Mouse (Mus musculus) C2C12 (cell line): ENCODE data around the gene Nhlh1. TPM values are rescaled to one million over a fixed set of nuclear protein-coding genes. Genes with fewer than 3 reads are reported as not detected.

ENCODE experiments used
- H3K27me3 ChIP-seq: one replicate; pipeline ENCODE4 v1.6.1; 2011; ENCODE audit not compliant: control insufficient read depth, insufficient read depth, insufficient read length
- H3K36me3 ChIP-seq: one replicate; pipeline ENCODE4 v1.6.1; 2011; ENCODE audit not compliant: control insufficient read depth, insufficient read depth
- H3K4me3 ChIP-seq: one replicate; pipeline ENCODE4 v1.5.1; 2011; ENCODE audit warnings: mild to moderate bottlenecking, control low read depth; ENCODE audit not compliant: poor library complexity, insufficient read depth, severe bottlenecking
- H3K79me2 ChIP-seq: one replicate; pipeline ENCODE4 v1.6.1; 2011; ENCODE audit not compliant: control insufficient read depth, insufficient read depth
- H3K79me3 ChIP-seq: one replicate; pipeline ENCODE4 v1.6.1; 2011; ENCODE audit warnings: low read depth, control low read depth
- H3ac ChIP-seq: one replicate; pipeline ENCODE3; 2011; ENCODE audit warnings: low read depth; ENCODE audit not compliant: control insufficient read depth, insufficient read length
- CEBPB ChIP-seq: IDR thresholded peaks from one replicate; pipeline ENCODE4 v1.6.1; 2011; ENCODE audit warnings: low read depth, mild to moderate bottlenecking, control low read depth, moderate library complexity
- CTCF ChIP-seq: IDR thresholded peaks from one replicate; pipeline ENCODE4 v1.5.1; 2011; ENCODE audit not compliant: control insufficient read depth, insufficient read depth, insufficient read length
- FOSL1 ChIP-seq: IDR thresholded peaks from one replicate; pipeline ENCODE4 v1.8.0; 2011; ENCODE audit warnings: mild to moderate bottlenecking, low read length; ENCODE audit not compliant: poor library complexity, insufficient read depth, severe bottlenecking
- MAX ChIP-seq: IDR thresholded peaks from one replicate; pipeline ENCODE4 v1.6.1; 2011; ENCODE audit warnings: mild to moderate bottlenecking, control low read depth
- MYOD1 ChIP-seq: IDR thresholded peaks from one replicate; pipeline ENCODE4 v1.6.1; 2011; ENCODE audit warnings: low read depth; ENCODE audit not compliant: control insufficient read depth, insufficient read length
- MYOG ChIP-seq: IDR thresholded peaks from one replicate; pipeline ENCODE4 v1.6.1; 2011; ENCODE audit not compliant: control insufficient read depth, insufficient read length; ENCODE audit errors: extremely low read depth
- USF1 ChIP-seq: IDR thresholded peaks from one replicate; pipeline ENCODE4 v1.6.1; 2011; ENCODE audit warnings: low read depth, mild to moderate bottlenecking, control low read depth, moderate library complexity
- polyA plus RNA-seq: library from polyadenylated mRNA; unstranded; fragments of >200 nt; fragmentation: generic; extraction: Trizol; gene quantifications from one replicate; pipeline ENCODE4 v1.2.1, GENCODE M21; 2012; ENCODE audit warnings: missing spikeins

Nhlh1 gene
- polyA plus RNA-seq, 1 experiment: not detected

DNA sequence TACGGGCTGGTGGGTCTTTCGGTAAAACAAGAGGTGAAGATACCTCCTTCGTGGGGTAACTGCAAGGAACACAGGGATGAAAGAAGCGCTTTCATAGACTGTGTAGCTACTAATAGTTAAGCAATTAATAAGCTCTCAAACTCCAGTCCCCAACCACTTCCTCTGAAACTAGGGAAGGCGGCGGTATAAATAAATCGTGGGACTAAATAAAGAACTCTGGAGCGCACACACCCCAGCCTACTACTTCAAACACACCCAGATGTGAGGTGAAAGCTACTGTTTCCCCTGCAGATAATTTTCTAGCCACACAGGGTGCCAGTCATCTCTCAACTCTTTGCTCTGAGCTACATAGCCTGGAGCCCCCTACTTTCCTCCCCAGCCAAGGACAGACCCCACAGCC is 41.3 kb downstream of the Nhlh1 start:
- Histone ChIP-seq H3ac (no peak overlapping the region), H3K79me2 (no peaks in the 10 kb centered on the region), H3K79me3 (no peaks in the 10 kb centered on the region), H3K4me3 (no peak overlapping the region), H3K27me3 (no peaks in the 10 kb centered on the region), H3K36me3 (peaks cover 6% of the 10 kb centered on the region)
- no peak for TF ChIP-seq CTCF
- TF ChIP-seq MAX: no peak
- no peak for TF ChIP-seq USF1
- TF ChIP-seq MYOG: no peak
- no peak for TF ChIP-seq FOSL1
- TF ChIP-seq CEBPB: no peak
- no peak for TF ChIP-seq MYOD1

DNA sequence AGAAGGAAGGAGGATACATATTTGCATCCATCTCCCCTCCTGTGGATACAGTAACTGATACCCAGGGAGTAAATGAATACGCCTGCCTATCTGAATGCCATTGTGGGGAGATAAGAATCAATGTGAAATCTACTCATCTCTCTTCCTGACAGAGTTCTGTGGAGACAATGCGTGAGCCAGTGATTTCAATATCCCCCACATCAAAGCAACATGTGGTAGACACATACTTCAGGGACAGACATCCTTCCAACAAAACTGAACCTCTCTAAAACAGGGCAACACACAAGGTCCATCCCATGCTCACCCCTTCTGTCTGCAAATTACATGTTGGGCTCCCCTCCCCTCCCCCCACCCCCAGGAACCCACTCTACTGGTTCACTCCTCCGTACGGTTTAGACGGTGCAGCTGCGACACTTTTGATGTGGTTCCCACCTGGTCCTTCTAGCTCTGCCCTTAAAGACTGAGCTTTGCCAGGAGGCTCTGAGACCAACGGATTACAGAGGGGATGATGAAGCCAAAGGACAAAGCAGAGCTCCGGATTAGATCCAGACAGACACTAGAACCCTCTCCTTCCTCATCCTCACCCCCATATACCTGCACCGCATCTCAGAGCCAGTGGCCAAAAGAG is 41.9 kb downstream of the Nhlh1 start:
- Histone ChIP-seq H3K4me3 (no peak overlapping the region), H3K27me3 (no peaks in the 10 kb centered on the region), H3K79me2 (no peaks in the 10 kb centered on the region), H3K36me3 (peaks cover 6% of the 10 kb centered on the region), H3ac (no peak overlapping the region), H3K79me3 (no peaks in the 10 kb centered on the region)
- no peak for TF ChIP-seq MYOD1
- no peak for TF ChIP-seq MAX
- no peak for TF ChIP-seq CTCF
- TF ChIP-seq FOSL1: no peak

DNA sequence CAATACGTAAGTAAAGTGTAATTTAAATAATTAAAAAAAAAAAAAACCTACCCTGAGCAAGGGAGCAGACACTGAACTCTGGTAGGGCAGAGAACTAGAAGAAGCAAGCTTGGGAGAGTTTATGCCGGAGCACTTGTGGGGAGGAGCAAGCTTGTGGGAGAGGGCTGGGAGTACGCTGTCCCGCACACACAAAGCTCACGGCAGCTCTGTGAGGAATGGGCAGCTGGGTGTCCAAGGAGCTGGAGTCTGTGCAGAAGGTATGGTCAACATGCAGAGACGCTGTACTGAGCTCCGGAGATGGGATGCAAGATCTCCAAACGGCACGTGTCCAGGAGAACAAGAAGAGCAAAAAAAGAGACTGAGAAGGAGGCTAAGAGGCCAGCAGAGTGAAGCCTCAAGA is 42.6 kb downstream of the Nhlh1 start:
- TF ChIP-seq CEBPB (no peak), MYOD1 (no peak), CTCF (no peak), USF1 (no peak), MAX (no peak), FOSL1 (no peak), MYOG (no peak)
- no peak overlapping the region for H3ac ChIP-seq
- H3K79me3 ChIP-seq: no peaks in the 10 kb centered on the region
- no peaks in the 10 kb centered on the region for H3K79me2 ChIP-seq
- no peak overlapping the region for H3K4me3 ChIP-seq
- peaks cover 6% of the 10 kb centered on the region for H3K36me3 ChIP-seq
- no peaks in the 10 kb centered on the region for H3K27me3 ChIP-seq

DNA sequence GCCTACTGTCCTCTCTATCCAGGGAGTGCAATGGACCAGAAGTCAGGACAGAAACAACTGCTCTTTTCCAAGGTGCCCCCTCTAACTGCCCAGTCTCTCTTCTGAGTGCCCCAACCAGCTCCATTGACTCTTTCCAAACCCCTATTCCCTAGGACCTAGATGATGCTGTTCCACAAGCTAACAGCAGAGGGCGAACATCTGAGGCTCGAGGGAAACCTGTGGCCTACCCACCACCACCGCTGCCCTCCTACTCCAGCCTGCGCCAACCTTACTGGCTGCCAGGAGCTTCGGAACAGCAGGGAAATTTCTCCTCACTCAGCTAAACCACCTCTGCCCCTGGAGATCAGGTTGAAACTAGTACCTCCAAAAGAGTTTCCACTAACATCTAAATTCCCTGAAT is 45.3 kb downstream of the Nhlh1 start:
- Histone ChIP-seq H3K36me3 (peaks cover 6% of the 10 kb centered on the region), H3K79me2 (no peaks in the 10 kb centered on the region), H3K79me3 (no peaks in the 10 kb centered on the region), H3K27me3 (no peaks in the 10 kb centered on the region), H3ac (no peak overlapping the region), H3K4me3 (no peak overlapping the region)
- TF ChIP-seq MYOD1 (no peak), USF1 (no peak), FOSL1 (no peak), MYOG (no peak), CTCF (peak; percentile 62), MAX (no peak)

DNA sequence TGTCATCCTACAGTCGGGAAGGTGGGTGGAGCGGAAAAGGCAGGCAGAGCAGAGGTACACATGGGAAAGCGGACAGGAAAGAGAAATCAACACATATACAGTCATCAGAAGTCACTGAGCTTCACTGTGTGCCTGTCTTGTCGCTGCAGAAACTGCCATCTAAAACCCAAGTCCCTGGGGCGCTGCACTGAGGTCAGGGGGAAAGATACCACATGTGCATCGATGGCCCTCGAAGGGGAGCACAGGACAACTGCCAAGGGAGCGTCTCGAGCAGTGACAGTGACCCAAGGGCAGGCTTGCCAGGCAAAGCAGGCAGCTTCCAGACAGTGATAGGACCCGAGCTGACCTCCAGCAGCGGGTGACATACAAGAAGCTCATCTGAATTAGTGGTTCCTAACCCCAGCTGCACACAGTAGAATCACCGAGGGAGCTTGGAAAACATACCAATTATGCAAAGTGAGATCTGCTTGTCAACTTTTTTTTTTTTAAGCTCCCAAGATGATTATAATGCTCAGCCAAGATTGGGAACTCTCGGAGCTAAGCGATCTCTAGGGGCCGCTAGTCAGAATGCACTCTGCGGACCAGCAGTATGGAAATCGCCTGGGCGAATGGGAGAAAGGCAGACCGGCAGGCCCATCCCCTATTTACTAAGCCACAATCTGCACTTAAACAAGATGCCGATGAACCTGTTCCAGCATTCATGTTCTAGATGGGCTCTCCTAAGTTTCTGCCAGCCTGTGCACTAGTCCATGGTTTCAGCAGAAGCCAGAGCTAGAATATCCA is 47.1 kb downstream of the Nhlh1 start:
- H3K36me3 ChIP-seq: peaks cover 6% of the 10 kb centered on the region
- no peaks in the 10 kb centered on the region for H3K79me2 ChIP-seq
- H3ac ChIP-seq: no peak overlapping the region
- TF ChIP-seq FOSL1 (no peak), MYOG (no peak), USF1 (no peak), CEBPB (no peak), MYOD1 (no peak), MAX (no peak), CTCF (no peak)
- no peaks in the 10 kb centered on the region for H3K27me3 ChIP-seq
- no peak overlapping the region for H3K4me3 ChIP-seq
- no peaks in the 10 kb centered on the region for H3K79me3 ChIP-seq

DNA sequence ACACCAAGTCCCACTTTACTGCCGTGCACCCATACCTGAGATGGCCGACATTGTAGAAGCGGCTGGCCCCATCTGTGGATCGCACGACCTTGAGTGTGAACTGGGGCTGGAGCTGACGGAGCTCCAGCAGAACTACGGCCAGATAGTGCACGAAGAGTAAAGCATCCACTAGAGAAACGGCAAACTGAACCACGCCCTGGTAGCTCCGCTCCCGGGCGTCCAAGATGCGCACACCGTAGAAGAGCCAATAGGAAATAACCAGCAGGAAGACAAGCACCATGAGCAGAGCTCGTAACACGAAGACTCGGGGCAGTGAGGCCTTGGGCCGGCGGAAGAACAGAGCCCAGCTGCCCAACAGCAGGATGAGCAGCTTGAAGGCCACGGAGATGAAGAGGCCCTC is 48.0 kb downstream of the Nhlh1 start:
- no peaks in the 10 kb centered on the region for H3K79me3 ChIP-seq
- peaks cover 6% of the 10 kb centered on the region for H3K36me3 ChIP-seq
- no peak overlapping the region for H3ac ChIP-seq
- H3K27me3 ChIP-seq: no peaks in the 10 kb centered on the region
- no peaks in the 10 kb centered on the region for H3K79me2 ChIP-seq
- TF ChIP-seq FOSL1: no peak
- no peak for TF ChIP-seq MYOG
- TF ChIP-seq MYOD1: no peak
- TF ChIP-seq CTCF: no peak
- no peak for TF ChIP-seq USF1
- TF ChIP-seq MAX: no peak
- TF ChIP-seq CEBPB: no peak
- no peak overlapping the region for H3K4me3 ChIP-seq
